Mouse (Mus musculus): ENCODE measurements at regions not wholly inside any gene's neighbourhood (a gene's known extent, or its start where the extent isn't known, plus 50 kb on each side); places are given as distances from the start of the nearest gene placed in this dataset.

DNA sequence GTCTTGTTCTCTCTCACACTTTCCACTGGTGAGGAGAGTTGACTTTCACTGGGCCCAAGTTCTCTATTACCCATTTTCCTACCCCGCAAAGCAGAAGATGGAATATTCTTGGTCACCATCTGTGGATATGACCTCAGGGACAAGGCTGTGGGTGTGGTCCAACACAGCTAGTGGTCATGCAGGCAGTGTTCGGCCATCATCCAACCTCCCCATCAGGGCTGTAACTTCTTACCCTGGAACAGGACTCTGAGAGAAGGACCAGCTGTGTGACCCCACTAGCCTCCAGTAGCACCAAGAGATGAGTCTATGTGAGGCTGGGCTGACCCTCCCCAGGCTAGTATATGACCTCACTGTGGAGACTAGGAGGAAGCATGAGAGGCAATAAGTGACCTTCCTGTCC is 54.1 kb upstream of the Pthlh start:
- TF ChIP-seq CTCF (IDR thresholded peaks at IDR 0.05; ENCODE audit: low read depth) (no peak), EP300 (IDR thresholded peaks at IDR 0.05; ENCODE audit: low read depth) (no peak)

Measured in liver, embryonic 14.5 days (tissue).